Comparison of ENCODE assay signal across 11 mouse cellular contexts in genomic region chr13:35226142-35226829, GRCm38 (mm10).
"Had no signal": no experiment of that assay in that cellular context is flagged by ENCODE, and none has a peak within 500 bp of the region (broad histone marks: within the 10 kb centered on the region; RNA-seq: fewer than 3 reads in every experiment).

No protein-coding gene starts in this region.

- DNase-seq: kidney, postnatal 14 days; left cerebral cortex, postnatal 4 days; lung, adult 18-20 months; right cerebral cortex, postnatal 14 days; spleen, adult 18-20 months; thymus, adult 2 months; thymus, postnatal 25 days had no signal

- H3K27me3 ChIP-seq: kidney, embryonic 15.5 days; limb, embryonic 13.5 days; midbrain, embryonic 13.5 days had no signal

- H3K9ac ChIP-seq: kidney, embryonic 15.5 days; limb, embryonic 13.5 days; liver, embryonic 14.5 days; midbrain, embryonic 13.5 days had no signal

- H3K4me2 ChIP-seq: kidney, embryonic 15.5 days; limb, embryonic 13.5 days; midbrain, embryonic 13.5 days had no signal

- H3K4me3 ChIP-seq: kidney, embryonic 15.5 days; limb, embryonic 13.5 days; midbrain, embryonic 13.5 days had no signal

- H3K4me1 ChIP-seq: kidney, embryonic 15.5 days; limb, embryonic 13.5 days; midbrain, embryonic 13.5 days had no signal

- ATAC-seq: midbrain, embryonic 13.5 days had no signal

- H3K9me3 ChIP-seq: kidney, embryonic 15.5 days; limb, embryonic 13.5 days; midbrain, embryonic 13.5 days had no signal

- H3K36me3 ChIP-seq: kidney, embryonic 15.5 days; limb, embryonic 13.5 days; midbrain, embryonic 13.5 days had no signal

- H3K27ac ChIP-seq: kidney, embryonic 15.5 days; limb, embryonic 13.5 days; liver, embryonic 14.5 days; midbrain, embryonic 13.5 days had no signal
